Mouse (Mus musculus) gastrocnemius, postnatal 25 days (tissue): Measurements from ENCODE around the gene Endog. TPM values are rescaled to one million over a fixed set of nuclear protein-coding genes. Genes with fewer than 3 reads are reported as not detected.
"Not testable (repeated sequence)": the region's sequence is repeated elsewhere in the genome, so short reads cannot be mapped to it uniquely, and the experiment has no call there.

Experiments
- DNase-seq: peaks from one replicate; pipeline ENCODE4 v3.0.0; 2022
- total RNA-seq, 2 experiments: library from RNA; stranded (reverse); gene quantifications; 1 replicate in 1 of 2; 2 replicates in 1 of 2; pipeline ENCODE4 v1.2.3; 2021

Endog gene
- total RNA-seq, 2 experiments from 2014 or later = 56.2 to 62.1 TPM

GRCm38 (mm10) chr2:30166677-30167076 is 4.6 kb upstream of the Endog start:
- no peak for DNase-seq

DNA sequence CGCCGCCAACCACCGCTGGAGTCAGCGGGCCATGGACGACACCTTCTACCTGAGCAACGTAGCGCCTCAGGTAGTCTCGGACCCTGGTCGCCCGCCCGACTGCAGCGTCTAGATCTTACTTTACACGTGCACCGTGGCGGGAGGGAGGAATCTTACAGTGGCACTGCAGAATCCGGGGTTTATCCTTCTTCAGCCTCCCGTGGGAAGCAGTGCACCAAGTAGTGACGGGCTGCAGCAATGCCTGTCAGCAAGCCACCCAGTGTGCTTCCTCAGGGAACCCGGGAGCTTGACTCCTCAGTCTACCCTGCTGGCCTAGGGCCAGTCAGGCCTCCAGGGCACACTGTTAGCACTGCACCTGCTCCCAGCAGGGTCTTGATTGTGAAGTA is 697 bp downstream of the Endog start:
- DNase-seq = no peak

GRCm38 (mm10) chr2:30173541-30174240 is 2.4 kb downstream of the Endog start:
- no peak for DNase-seq

DNA sequence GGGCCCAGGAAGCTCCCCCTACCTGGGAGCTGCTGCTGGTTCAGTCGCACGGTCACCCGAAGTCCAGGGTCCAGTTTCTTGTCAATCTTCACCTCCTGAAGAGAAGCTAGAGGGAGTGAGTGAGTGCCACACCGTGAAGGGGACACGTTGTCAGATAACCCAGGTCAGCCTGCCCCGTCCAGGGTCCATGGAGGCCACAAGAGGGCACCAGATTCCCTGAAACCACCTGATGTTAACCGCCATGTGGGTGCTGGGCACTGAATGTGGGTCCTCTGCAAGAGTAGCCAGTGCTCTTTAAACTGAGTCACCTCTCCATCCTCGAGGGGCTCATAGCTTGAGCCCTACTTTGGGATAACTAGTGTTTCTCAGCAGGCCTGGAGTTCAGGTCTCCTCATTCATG is 4.6 kb downstream of the Endog start:
- DNase-seq = no peak

- no peak for DNase-seq
Observed at GRCm38 (mm10) chr2:30176561-30176960, 5.3 kb downstream of the Endog start.

DNA sequence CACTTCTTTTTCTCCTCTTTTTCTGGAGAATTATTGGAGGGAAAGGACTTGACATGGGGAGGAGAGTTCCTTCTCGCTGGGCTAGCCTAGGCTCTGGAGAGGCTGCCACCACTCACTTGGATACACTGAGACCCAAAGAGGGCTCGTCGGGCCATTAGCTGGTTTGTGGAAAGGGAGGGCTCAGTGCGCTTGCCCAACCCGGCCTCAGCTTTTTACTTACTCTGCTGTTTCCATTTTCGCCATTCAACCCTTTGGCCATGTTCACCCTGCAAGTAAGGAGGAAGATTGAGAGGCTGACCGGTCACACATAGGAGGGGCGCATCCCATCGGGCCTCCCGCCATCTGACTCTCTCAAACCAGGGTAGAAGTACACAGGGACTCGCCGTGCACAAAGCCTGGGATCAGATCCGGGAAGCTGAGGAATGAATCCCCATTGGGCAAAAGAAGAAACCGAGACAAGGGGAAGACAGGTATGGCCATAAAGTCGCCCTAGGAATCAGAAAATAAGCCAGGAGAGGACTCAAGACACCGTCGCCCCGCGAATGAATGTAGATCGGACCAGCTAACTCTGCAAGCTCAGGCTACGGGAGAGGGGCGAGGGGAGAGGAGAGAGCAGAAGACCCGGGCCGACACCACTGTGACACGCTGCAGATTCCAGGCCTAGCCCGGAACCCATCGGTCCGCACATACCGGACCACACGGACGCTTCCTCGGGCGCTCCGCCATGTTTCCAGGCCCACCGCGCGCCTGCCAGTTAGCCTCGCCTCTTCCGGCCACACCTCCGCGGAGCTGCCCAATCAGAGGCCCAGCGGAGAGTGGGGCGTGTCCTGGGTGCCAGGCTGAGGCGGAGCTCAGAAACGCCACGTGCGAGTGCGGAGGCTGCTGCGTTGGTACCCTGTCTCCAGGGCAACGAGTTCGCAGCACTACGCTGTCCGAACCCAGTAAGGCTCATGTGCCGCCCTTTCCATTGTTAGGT is 6.7 kb downstream of the Endog start, which contains the start of gene Spout1:
TSS of gene Spout1 (minus strand) at position 760 of the 976 bp plus-strand sequence.
- DNase-seq = peak; percentile 92

- DNase-seq = not testable (repeated sequence)
Observed at GRCm38 (mm10) chr2:30178711-30179110, 7.4 kb downstream of the Endog start.

DNA sequence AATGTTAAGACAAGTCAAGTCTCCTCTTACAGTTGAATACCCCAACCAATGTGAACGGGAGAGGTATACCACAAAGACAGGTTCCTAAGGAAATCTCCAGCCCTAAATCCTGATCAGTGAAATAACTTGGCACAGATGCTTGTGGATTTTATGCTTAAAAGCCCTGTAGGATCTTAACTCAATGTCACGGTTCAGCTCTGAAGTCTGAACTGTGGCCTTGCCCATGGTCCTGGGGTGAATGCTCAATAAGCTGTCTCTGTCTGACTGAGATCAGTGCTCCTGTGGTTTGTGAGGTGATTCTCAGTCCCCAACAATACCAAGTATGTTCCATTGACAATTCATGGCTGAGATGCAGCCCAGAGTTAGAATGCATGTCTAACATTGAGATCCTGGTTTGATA is 11.1 kb downstream of the Endog start:
- DNase-seq = no peak

DNA sequence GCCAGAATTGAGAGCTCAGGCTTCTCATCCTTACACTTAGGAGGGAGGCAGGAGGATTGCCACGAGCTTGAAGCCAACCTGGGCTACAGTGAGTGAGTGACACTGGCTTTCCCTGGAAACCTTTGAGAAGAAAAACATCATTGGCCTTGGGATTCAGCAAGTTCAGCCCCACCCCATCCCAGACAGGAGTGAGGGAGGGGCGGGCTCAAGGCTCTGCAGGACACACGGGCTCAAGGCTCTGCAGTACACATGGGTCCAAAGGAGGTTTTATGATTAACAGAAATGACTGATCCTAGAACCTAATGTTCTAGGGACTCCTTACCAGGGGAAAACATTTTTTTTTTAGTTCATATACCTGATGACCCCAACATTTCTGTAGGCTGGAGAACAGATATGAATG is 12.4 kb downstream of the Endog start:
- DNase-seq = no peak

DNA sequence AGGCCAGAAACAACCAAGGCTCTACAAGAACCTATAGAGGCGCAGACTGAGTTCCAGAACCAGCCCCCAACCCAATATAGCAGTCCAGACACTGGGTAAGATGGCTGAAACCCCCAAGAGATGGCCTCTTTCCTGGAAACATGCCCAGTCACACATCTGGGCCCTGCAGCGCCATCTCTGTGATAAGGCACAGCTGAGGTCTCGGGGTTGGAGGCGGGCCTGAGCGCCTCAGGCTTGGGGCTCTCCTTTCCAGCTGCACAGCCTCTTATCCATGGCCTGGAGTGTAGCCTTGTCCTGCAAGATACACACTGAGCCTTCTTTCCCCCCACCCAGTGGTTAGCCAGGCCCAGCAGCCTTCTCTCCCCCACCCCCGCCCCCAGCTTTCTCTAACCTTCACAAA is 14.0 kb downstream of the Endog start:
- DNase-seq = no peak

GRCm38 (mm10) chr2:30185681-30186080 is 14.4 kb downstream of the Endog start:
- DNase-seq = no peak

DNA sequence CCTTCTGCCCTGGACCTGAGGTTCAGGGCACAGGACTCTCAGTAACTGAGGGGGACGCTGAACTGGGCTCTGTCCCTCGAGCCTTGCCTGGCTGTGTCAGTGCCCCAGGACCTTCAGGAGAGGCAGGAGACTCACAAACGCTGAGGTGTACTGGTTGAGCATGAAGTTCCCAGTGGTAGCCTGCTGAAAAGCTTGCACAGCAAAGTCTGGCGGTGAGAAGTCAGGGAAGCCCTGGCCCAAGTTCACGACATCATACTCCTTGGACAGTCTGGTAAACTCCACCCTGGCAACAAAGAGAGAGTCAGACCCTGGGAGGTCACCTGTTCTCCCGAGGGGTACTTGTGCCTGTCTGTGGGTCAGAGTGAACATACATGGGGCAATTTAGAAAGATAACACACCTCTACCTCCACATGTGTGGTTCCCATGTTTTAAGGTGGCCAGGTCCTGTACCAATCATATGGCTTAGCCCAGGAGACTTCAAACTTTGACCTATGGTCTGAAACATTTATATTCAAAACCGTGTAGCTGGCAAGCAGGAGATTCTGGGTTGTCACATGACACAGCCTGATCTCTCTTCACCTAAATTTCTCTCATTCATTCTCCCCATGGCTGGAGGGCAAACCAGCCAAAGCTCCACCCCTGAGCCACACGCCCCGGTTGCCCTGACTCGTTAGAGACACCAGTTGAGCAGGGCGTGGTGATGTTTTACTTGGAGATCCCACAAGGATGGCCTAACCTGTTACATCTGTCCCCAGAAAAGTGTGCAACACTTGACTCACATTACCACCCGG is 20.7 kb downstream of the Endog start:
- no peak for DNase-seq

GRCm38 (mm10) chr2:30194656-30195055 is 23.4 kb downstream of the Endog start:
- DNase-seq = no peak

- no peak for DNase-seq
Observed at GRCm38 (mm10) chr2:30198021-30198420, 26.7 kb downstream of the Endog start.

- no peak for DNase-seq
Observed at GRCm38 (mm10) chr2:30199984-30200383, 28.7 kb downstream of the Endog start.

- no peak for DNase-seq
Observed at GRCm38 (mm10) chr2:30200388-30200925, 29.2 kb downstream of the Endog start.

GRCm38 (mm10) chr2:30203439-30203838 is 32.1 kb downstream of the Endog start:
- no peak for DNase-seq

- no peak for DNase-seq
Observed at GRCm38 (mm10) chr2:30205255-30205628, 33.9 kb downstream of the Endog start.

GRCm38 (mm10) chr2:30205629-30206357 is 34.5 kb downstream of the Endog start, which contains the start of gene Kyat1:
Gene Kyat1 (minus strand): TSS chr2:30205847.
- DNase-seq = peak; percentile 90

GRCm38 (mm10) chr2:30207401-30207800 is 36.1 kb downstream of the Endog start:
- DNase-seq = no peak

GRCm38 (mm10) chr2:30207886-30208285 is 36.6 kb downstream of the Endog start:
- no peak for DNase-seq
